Comparison of ENCODE assay signal across 10 mouse cellular contexts in the genomic region with DNA sequence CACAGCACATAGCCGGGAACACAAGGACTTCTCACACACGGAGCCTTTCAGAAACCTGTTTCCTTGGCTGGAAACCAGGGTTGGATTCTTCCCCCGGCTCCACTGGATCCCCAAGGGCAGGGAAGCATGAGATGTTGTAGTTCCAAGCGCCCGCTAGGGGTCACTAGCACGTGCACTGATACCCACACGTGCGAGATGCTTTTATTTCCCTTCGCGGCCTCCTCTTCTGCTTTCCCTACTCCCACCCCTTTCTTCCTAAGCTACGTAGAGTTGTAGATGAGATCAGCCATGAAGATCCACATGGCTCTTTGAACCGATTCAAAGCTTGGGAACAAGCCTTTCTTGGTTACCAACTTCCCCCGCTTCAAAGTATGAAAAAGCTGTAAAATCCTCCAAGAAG. TPM values are rescaled to one million over a fixed set of nuclear protein-coding genes. Genes with fewer than 3 reads are reported as not detected.
A peak's percentile ranks its signal among the peaks of the same experiment; 100 is the strongest.
DNase-seq lines count a peak whose midpoint lies in the region; ATAC-seq and TF ChIP-seq lines count a peak whose summit lies in the region.
"Had no signal": no experiment of that assay in that cellular context is flagged by ENCODE, and none has a peak within 500 bp of the region (broad histone marks: within the 10 kb centered on the region; RNA-seq: fewer than 3 reads in every experiment).

No protein-coding gene starts in this region.

- H3K4me2 ChIP-seq in hindbrain, embryonic 11.5 days (replicated peaks; ENCODE audit: low read depth, low read length): no peak overlapping the region
- H3K4me2 ChIP-seq in hindbrain, embryonic 13.5 days: no peak overlapping the region
- no peak overlapping the region for H3K4me2 ChIP-seq in forebrain, embryonic 14.5 days (ENCODE audit: low read length)
- H3K4me2 ChIP-seq: embryonic facial prominence, embryonic 15.5 days had no signal

- H3K9ac ChIP-seq in hindbrain, embryonic 11.5 days (ENCODE audit: low read depth, low read length): no peak overlapping the region
- H3K9ac ChIP-seq in hindbrain, embryonic 13.5 days: no peak overlapping the region
- H3K9ac ChIP-seq in ES-Bruce4 (ENCODE audit: low read depth, poor library complexity, severe bottlenecking): peak overlapping the region; percentile 66
- no peak overlapping the region for H3K9ac ChIP-seq in forebrain, embryonic 14.5 days (ENCODE audit: low read length)
- H3K9ac ChIP-seq: embryonic facial prominence, embryonic 15.5 days had no signal

- H3K4me1 ChIP-seq in hindbrain, embryonic 11.5 days (replicated peaks; ENCODE audit: control insufficient read depth, insufficient read depth, low read length): no peaks in the 10 kb centered on the region
- H3K4me1 ChIP-seq in hindbrain, embryonic 13.5 days (replicated peaks): 0 out of 2 replicates have a peak, but pooled peaks cover 2% of the 10 kb centered on the region
- H3K4me1 ChIP-seq in ES-Bruce4 (ENCODE audit: control insufficient read depth, insufficient read depth, low read length): no peaks in the 10 kb centered on the region
- no peaks in the 10 kb centered on the region for H3K4me1 ChIP-seq in forebrain, embryonic 14.5 days (ENCODE audit: control insufficient read depth, insufficient read depth, low read length)

- TF ChIP-seq EP300 in ES-Bruce4 (IDR thresholded peaks at IDR 0.05; ENCODE audit: insufficient read depth, low read depth, low read length): 0 out of 2 replicates have a peak, but pooled peaks have one; percentile 10

- peaks cover 4% of the 10 kb centered on the region; the same call in 1 of the 2 replicates for H3K27me3 ChIP-seq in hindbrain, embryonic 11.5 days (ENCODE audit: control insufficient read depth, insufficient read depth, low read length)
- peaks cover 15% of the 10 kb centered on the region for H3K27me3 ChIP-seq in hindbrain, embryonic 13.5 days
- H3K27me3 ChIP-seq in ES-Bruce4 (ENCODE audit: control insufficient read depth, insufficient read depth, low read length, poor library complexity, severe bottlenecking): no peaks in the 10 kb centered on the region
- no peaks in the 10 kb centered on the region for H3K27me3 ChIP-seq in forebrain, embryonic 14.5 days (replicated peaks; ENCODE audit: control insufficient read depth, insufficient read depth, low read length)

- no peaks in the 10 kb centered on the region for H3K36me3 ChIP-seq in hindbrain, embryonic 11.5 days (ENCODE audit: control insufficient read depth, insufficient read depth, low read length)
- no peaks in the 10 kb centered on the region for H3K36me3 ChIP-seq in hindbrain, embryonic 13.5 days
- no peaks in the 10 kb centered on the region for H3K36me3 ChIP-seq in ES-Bruce4 (ENCODE audit: control insufficient read depth, insufficient read depth, low read length, poor library complexity, severe bottlenecking)
- H3K36me3 ChIP-seq in forebrain, embryonic 14.5 days (ENCODE audit: control insufficient read depth, insufficient read depth, low read length): no peaks in the 10 kb centered on the region

- DNase-seq in hindbrain, embryonic 11.5 days (ENCODE audit: low spot score): peak; percentile 84
- peak; percentile 26 for DNase-seq in c-Kit-positive CD71-positive TER-119-positive erythroid progenitor cells, embryonic 14.5 days (ENCODE audit: low spot score)
- DNase-seq in forebrain, embryonic 14.5 days (ENCODE audit: low spot score): peak; percentile 87
- peak; percentile 59 to 70 for DNase-seq in kidney, postnatal 25 days
- DNase-seq in lung, postnatal 10 days: peak; percentile 76
- peak; percentile 43 for DNase-seq in testis, postnatal 14 days (ENCODE audit: low spot score)

- no peaks in the 10 kb centered on the region for H3K9me3 ChIP-seq in hindbrain, embryonic 11.5 days (ENCODE audit: control insufficient read depth, low read length)
- no peaks in the 10 kb centered on the region for H3K9me3 ChIP-seq in hindbrain, embryonic 13.5 days
- no peaks in the 10 kb centered on the region for H3K9me3 ChIP-seq in ES-Bruce4 (replicated peaks; ENCODE audit: control insufficient read depth, insufficient read depth, low read length, poor library complexity, severe bottlenecking)
- H3K9me3 ChIP-seq in forebrain, embryonic 14.5 days (replicated peaks; ENCODE audit: control insufficient read depth, low read length): no peaks in the 10 kb centered on the region

- peak; percentile 81 for TF ChIP-seq CTCF in ES-Bruce4 (IDR thresholded peaks at IDR 0.05; ENCODE audit: low read depth, low read length)

- 10% methylated on average over 13 of the region's 13 CpGs for WGBS in hindbrain, embryonic 11.5 days
- WGBS in hindbrain, embryonic 13.5 days: 10% methylated on average over 13 of the region's 13 CpGs
- WGBS in forebrain, embryonic 14.5 days: 9% methylated on average over 13 of the region's 13 CpGs

- no peak for ATAC-seq in hindbrain, embryonic 11.5 days (ENCODE audit: low FRiP score)
- ATAC-seq in hindbrain, embryonic 13.5 days (ENCODE audit: low FRiP score): no peak
- ATAC-seq in forebrain, embryonic 14.5 days: 0 out of 2 replicates have a peak, but pooled peaks have one; percentile 34

- TF ChIP-seq POLR2A in ES-Bruce4 (IDR thresholded peaks at IDR 0.05; ENCODE audit: insufficient read depth, low read length): no peak

- no peak overlapping the region for H3K4me3 ChIP-seq in hindbrain, embryonic 11.5 days (ENCODE audit: low read depth, low read length)
- H3K4me3 ChIP-seq in hindbrain, embryonic 13.5 days: no peak overlapping the region
- peak overlapping the region; percentile 32; the same call in 1 of the 2 replicates for H3K4me3 ChIP-seq in ES-Bruce4 (ENCODE audit: low read depth, low read length)
- no peak overlapping the region for H3K4me3 ChIP-seq in forebrain, embryonic 14.5 days (ENCODE audit: low read depth, low read length)
- H3K4me3 ChIP-seq: embryonic facial prominence, embryonic 15.5 days; myocyte had no signal

- H3K27ac ChIP-seq in hindbrain, embryonic 11.5 days (ENCODE audit: low read depth, low read length): no peak overlapping the region
- H3K27ac ChIP-seq in hindbrain, embryonic 13.5 days: no peak overlapping the region
- no peak overlapping the region for H3K27ac ChIP-seq in ES-Bruce4 (ENCODE audit: insufficient read depth, low read length)
- H3K27ac ChIP-seq in forebrain, embryonic 14.5 days (ENCODE audit: low read depth, low read length): no peak overlapping the region
- H3K27ac ChIP-seq: embryonic facial prominence, embryonic 15.5 days had no signal

RNA-seq across cellular contexts. Expression of a gene that starts 40.0 kb away (rescaled TPM):
- 0.17 TPM in 1 of 2 replicates, not detected in the other for polyA plus RNA-seq in hindbrain, embryonic 11.5 days (2014; fragmentation: Nextera tagmentation; extraction: Ambion mirVana)
- 0.19 TPM in 1 of 2 replicates, not detected in the other for polyA plus RNA-seq in hindbrain, embryonic 13.5 days (2015; fragmentation: Nextera tagmentation; extraction: Ambion mirVana)
- polyA plus RNA-seq in ES-Bruce4 (2011; ENCODE audit: insufficient read depth, insufficient read length, low read depth, missing spikeins): not detected in 2 replicates
- polyA plus RNA-seq in forebrain, embryonic 14.5 days (2014; fragmentation: Nextera tagmentation; extraction: Ambion mirVana): 1.4 and 2.5 TPM in 2 replicates
- polyA plus RNA-seq: myocyte had no signal

Comparison
In these comparisons a context has a peak if more than half of its experiments do, and no peak if none do; other contexts are left out.
1. DNase-seq: peak in every context shown above with its lines; median percentile 87 in forebrain, embryonic 14.5 days; 84 in hindbrain, embryonic 11.5 days; 76 in lung, postnatal 10 days; 64 in kidney, postnatal 25 days; 43 in testis, postnatal 14 days; 26 in c-Kit-positive CD71-positive TER-119-positive erythroid progenitor cells, embryonic 14.5 days.